Mouse (Mus musculus) ovary, postnatal 14 days (tissue): ENCODE data around the gene Leprot.

Experiments
- DNase-seq: peaks from one replicate; pipeline ENCODE4 v3.0.0; 2022; ENCODE audit warnings: low spot score

The Leprot gene

DNA sequence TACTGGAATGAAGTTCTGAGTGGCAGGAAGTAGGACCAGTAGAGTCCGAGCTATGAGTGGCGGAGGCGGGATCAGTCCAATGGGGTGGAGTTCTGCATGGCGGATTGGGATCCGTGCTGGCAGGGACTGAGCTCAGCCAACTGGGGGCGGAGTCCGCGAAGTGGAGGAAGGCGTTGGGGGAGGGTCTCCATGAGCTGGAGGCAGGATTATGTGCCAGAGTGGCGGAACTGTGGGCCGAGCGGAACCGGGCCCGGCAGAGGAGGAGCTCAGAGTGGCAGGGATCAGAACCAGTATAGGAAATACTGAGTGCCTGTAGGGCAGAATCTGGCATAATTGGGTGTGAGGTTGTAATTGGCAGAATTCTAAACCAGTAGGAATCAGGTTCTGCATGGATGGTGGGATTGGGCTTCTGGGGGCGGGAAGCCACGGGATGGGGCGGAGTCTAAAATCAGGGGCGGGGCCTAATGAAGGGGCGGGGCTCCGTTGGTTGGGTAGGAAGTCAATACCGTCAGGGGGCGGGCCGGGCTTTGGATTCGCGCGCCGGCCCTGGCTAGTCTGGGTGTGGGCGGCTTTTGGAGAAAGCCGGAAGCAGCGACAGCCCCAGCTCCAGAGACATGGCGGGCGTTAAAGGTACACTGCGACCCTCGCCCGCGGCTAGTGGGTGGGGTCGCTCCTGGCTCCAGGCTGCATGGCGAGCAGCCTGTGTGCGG, at the start of gene Leprot:
TSS of gene Leprot (plus strand) at position 523 of the 710 bp plus-strand sequence.
- peak; percentile 100 for DNase-seq

DNA sequence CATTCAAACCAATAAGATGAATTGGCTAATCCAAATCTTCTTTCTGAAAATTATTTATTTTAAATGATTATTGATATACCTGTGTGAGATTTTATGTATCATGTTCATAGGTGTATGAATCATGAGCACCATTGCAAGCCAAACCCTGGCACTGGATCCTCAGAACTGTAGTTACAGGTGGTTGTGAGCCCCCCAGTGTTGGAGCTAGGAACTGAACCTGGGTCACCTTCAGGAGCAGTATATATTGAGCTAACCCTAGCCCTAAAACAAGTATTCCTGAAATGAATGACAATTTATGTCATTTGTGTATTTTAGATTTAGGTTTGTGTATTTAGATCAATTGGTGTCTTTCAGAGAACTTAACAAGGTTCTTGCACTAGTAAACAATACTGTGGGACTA, 45.8 kb upstream of the Leprot start:
- DNase-seq: no peak

DNA sequence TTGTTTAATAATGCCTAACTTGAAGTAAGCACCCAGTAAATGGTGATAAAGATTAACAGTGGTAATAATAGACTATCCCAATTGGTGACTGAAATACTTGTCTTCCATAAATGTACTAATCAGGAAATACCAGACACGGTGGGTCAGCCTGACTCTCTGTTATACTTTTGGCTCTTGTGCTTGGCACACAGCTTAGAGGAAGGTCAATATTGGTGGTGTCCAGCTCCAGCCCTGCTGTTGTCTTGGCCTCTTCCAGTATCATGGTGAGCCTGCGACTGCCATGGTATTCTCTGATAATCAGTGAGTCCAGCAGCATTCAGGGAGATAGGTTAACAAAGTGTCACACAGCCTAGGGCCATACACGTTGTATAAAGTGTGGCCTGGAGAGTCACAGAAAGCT, 43.9 kb upstream of the Leprot start:
- DNase-seq: no peak

DNA sequence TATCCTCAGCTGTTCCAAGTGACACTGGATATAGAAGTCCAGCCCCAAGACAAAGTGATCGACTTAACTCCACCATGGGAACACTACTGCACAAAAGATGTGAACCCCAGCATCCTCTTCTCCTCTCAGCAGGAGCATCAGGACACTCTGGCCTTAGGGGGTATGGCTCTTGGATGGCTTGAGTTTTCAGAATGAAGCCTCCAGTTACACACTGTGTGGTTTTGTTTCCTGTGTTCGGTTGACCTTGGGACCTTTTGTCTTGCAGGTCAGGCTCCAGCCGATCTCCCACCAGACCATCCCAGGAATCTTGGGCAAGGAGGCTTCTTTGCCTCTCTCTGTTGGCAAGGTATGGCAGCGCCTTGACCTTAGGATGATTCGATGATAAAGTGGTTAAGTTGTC, 31.0 kb upstream of the Leprot start:
- no peak for DNase-seq

DNA sequence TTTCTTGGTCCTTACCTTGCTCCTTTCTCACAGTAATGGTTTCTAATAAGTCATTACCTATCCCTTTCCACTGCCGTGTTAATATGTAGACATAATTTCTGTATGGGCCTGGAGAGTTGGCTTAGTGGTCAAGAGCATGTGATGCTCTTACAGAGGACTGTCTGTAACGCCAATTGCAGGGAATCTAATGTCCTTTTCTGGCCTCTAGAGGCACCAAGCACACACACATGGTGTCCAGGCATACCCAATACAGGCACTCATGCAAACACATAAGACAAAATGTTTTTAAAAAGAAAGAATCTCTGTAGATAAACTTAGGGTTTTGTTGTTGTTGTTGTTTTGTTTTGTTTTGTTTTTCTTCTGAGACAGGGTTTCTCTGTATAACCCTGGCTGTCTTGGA, 29.8 kb upstream of the Leprot start:
- DNase-seq: no peak

DNA sequence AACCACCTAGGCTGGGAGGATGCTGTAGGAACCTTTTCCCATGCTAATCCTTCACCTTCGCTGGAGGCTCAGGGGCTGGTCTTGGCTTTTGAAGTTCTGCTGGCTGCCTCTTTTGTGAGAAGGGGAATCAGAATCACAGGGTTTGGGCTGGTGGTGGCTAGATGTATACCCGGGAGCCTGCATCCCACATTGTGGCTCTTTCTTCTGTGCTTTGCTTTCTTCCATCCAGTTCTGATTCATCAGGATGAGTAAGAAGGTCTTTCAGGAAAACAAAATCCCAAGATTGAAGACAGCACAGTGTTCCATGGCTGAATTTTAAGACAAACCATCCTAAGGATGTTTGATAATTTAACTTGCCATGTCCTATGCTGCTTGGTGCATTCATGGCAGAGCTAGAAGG, 27.3 kb upstream of the Leprot start:
- no peak for DNase-seq

DNA sequence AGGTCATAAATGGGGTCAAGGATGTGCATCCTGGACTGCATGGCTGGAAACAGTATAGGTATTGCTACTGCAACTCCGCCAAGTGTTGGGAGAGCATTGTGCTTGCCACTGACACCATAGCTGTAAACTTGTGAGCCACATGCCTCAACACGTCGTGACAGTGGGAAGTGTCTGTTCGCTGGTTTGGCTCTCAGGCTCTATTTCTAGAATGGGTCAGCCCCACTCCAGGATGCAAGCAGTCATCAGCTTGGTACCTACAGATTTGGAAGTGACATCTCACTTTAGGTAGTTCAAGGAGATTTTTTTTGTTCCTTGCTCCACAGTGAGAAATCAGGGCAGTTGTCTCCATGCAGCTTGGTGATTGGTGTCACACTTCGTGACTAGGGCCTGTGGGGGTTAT, 26.3 kb upstream of the Leprot start:
- DNase-seq: no peak

DNA sequence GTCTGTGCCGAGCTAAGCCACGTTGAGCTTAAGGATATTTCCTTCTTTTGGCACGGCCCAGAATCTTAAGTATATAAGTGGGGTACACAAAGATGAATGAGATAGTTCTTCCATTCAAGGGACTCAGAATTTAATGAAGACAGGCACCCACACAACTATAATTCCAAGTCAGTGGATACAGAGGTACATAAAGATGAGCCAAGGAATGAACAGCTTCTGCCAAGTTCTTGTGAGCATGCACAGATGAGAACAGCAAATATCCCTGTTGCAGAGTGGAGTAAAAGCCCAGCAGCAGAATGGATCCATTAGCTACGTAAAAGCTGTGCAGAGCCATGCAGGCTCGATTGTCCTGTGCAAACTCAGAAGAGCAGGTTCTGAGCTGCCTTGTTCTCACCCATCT, 22.2 kb upstream of the Leprot start:
- no peak for DNase-seq

DNA sequence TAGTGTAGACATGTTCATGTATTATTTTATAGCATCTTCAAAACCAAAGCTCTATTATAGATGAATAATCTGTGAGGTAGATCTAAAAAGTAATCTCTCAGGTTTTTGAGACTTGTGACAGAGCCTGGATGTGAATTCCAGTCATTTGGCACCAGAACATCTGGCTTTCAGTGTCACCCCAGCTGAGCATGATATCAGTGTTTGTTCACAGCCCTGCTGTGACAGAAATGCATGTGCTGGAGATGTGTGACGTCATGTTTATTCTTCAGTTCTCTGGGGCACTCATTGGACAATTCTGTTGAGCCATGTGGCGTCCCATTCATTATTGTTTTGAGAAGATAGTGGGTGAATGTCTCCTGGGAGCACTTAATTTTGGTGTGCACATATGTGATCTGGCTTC, 11.9 kb upstream of the Leprot start:
- no peak for DNase-seq

DNA sequence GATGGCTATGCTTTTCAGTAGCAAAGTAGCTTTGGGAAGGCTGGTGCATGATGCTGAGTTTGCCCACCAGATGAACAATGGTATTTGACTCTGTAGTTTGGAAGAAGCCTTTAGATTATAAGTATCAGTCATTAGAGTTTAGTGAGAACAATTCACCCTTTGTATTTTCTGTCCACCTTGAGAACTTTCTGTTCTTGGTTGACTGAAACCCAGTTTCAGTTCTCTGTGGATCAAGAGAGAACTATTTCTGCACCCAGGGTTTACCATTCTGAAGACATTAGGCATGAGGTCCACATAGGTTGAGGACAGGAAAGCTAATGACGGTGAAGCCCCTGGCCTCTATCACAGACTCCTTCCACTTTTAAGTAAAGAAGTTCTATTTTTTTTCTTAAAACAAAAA, 10.0 kb upstream of the Leprot start:
- DNase-seq: no peak

DNA sequence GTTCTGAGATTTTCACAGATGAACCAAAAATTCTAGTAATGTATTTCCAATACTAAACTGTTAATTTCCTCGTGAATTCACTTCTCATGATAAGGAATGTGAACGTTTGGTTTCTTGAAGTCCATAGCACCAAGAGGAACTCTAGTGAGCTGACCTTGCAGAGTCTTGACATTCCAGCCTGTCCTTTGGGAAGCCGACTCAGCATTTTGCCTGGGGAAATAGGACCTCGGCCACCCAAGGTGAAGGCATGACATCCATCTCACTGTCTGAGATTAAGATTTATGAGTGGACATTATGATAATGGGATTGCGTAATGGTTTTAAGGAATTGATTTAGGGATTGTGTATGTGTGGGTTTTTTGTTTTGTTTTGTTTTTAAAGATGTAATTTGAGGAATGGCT, 6.9 kb upstream of the Leprot start:
- DNase-seq: no peak

DNA sequence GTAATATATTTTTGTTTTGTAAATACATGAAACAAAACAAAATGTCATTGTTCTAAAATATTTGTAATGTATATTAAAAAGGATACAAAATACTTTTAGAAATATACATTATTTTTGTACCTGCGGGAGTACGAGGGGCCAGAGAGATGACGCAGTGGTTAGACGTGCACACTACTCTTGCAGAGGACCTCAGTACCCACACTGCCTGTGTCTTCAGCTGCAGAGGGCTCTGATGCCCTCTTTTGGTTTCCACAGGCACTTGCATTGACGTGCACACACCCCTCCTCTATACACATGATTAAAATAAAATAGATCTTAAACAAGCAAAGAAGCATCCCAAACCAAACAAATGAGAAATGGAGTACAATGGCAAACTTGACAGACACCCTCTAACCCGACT, 4.8 kb upstream of the Leprot start:
- DNase-seq: no peak

DNA sequence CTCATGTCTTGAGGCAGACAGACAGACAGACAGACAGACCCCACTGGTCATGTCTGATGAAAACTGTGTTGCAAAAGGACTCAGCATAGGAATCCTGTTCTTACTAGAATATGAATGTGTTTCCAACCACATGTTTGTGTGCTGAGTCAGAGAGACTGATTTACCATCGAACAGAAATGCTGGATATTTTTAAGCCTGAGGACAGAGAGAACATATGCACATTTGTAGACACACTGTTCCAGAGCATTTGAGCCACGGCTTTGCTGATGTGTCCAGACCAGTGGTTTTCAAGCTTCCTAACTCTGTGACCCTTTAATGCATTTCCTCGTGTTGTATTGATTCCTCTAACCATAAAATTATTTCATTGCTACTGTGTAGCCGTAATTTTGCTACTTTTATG, 4.3 kb upstream of the Leprot start:
- no peak for DNase-seq

DNA sequence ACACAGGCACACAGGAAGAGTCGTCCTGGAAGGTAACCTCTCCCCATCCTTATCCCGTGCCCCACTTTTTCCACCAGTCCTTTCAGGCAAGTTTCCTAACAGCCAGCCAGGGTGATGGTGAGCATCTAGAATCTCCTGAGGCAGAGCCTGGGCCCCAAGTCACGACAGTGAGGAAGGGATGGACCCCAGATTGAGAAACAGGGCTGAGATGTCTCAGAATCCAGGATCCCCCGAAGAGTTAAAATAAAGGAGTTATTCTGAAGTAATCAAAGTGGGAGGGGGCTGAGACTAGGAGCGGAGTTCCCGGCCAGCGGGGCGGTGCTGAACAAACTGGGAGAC, 692 bp upstream of the Leprot start:
- DNase-seq: no peak

DNA sequence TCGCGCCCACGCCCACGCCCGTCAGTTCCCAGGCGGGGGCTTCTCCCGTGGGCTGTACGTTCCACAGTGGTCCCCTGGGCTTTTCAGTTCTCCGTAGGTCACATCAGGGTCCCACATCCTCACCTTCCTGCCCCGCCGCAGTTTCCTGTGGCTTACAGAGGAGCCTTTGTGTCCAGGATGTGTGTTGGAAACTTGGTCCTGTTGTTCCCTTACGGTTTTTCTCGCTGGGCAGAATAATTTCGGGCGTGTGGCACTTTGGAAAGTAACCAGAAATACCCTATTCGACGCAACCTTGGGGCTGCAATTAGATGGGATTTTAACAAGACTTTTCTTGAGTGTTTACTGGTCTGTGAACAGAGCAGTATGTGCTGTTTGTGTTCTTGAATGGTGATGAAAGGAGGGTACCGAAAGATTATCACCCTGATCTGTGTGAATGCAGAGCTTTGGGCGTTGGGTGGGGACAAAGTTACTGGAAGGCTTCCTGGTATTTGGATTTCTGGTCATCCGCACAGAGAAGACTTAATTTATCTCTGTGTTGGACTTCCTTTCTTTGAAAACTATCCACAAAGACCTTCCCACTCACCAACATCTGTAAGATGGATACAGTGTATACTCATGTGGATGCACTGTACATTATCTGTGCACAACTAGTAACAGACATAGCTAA, 591 bp downstream of the Leprot start:
- DNase-seq: no peak

DNA sequence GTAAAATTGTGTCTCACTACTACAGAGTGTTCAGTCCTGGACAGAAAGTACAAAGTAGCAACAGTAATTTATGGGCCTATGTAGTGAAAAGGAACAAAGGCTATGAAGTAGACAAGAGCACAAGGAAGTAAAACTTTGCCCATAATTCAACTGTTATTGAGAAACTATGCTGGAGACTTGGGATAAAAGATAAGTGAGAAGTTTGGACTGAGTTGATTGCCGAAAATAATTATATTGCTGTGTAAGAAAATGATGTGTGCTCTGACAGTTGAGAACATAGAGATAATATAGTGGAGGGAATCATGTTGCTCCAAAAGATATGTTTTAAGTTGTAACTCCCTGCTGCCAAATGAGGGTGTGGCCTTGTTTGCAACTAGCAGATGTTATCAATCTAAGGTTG, 1.2 kb downstream of the Leprot start:
- no peak for DNase-seq

DNA sequence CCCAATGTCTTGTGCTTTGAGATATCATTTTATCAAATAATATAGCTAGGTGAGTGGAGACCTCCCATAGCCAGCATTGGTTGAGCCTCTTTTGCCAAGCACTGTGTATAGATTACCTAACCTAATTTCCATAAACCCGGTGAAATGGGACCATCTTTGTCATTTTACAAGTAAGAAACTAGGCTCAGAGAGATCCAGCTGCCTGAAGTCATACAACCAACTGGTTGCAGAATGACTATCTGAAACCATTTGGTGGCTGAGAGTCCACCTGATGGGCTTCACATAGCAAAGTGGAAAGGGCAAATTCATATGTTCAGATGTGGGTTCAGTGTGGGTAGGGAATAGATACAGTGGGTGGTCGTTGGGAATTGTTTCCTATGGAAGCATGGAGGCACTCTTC, 3.4 kb downstream of the Leprot start:
- no peak for DNase-seq

DNA sequence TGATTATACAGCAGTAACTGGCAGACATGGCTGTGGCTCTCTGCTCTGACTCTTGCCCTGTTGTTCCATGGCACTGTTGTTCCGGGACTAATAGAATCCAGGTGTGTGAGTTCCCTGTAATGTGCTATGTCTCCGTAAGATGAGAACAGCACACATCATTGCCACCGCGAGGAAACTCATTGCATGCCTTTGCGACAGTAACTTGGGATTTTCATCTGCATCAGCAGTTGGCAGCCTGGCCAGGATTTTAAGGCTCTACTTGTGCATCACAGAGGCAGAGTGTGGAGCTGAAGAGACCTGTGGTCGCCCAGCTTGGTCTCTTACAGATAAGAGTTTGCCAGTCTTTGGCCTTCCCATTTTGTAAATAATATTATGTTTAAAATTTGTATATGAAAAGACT, 6.7 kb downstream of the Leprot start:
- DNase-seq: no peak

DNA sequence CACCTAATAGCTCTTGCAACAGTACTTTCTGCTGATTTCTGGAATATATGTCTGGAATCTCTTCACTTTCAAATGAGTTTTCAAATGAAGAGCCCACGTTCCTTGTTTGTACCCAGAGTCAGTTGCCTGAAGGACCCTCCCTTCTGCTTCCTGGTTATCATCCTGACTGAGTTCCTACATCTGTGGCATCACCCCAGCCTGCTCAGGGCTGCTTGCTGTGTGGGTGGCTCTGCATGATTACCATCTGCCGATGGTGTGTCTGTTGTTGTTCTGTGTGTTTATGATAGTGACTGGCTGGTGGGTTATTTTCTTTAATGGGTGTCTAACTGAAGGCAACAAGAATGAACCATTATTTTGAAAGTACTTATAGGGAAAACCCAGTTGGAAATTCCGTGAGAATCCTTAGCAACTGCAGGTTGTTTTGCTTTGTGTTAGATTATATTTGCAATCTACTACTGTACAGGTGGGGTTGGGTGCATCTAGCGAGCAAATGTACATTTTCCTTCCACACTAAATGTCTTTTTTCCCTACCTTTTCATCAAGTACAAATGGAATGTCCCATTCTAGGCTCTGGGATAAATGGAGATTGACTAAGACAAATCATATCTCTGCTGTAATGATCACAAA, 7.4 kb downstream of the Leprot start:
- DNase-seq: no peak

DNA sequence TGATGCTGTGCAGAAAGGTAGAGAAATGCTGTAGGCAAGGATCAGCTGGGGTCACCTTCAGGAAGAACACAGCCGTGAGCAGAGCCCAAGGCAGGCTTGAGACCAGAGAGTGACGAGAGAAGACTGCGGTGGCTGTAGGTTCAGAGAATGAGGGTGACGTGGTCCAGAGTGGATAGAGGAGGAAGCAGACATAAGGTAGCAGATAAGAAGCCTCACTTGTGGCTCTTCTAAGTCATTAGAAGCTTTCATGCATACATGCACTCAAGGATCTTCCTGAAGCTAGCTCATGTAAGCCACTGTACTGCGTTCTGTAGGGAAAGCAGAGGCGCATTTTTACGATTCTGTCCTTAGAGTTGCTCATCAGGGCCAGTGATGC, 7.9 kb downstream of the Leprot start:
- DNase-seq: no peak

DNA sequence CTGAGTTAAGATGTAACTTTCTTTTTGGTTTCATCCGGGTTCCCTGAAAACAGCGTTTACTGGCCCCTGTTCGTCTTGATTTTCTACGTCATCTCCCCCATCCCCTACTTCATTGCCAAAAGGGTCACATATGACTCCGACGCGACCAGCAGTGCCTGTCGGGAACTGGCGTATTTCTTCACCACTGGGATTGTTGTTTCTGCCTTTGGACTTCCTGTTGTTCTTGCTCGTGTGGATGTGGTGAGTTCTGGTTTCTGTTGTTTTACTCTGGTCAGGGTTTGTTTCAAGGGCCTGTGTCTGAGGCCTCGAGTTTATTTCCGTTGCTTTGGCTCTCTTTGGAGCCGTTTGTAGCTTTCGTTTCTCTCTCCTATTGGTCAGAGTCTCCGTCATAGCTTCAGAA, 8.5 kb downstream of the Leprot start:
- no peak for DNase-seq

DNA sequence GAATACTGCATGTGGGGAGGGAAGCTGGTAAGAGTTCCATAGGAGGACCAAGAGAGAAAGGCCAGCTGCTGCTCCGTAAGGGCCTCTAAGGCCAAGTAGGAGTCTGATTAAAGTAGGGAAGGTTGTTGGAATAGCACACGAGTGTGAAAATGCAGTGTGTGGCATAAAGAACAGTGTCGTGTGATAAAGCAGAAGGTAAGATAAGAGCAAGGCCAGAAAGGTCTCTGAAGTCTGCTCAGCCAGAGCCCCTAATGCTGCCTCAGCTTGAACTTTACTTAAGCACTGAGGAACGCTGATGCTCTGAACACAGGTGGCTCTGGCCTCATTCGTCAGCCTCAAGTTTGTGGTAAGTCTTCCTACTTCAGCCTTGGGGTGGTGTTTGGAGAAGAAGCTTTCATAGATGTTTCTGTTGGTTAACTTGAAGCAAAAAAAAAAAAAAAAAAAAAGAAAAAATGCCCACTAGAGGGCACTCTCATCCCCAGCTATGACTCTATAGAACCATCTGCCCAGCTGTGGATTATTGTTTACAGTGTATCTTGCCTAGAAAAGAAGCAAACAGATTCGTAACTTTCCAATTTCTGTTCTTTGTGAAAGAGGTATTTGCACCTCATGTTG, 9.5 kb downstream of the Leprot start:
- DNase-seq: no peak

DNA sequence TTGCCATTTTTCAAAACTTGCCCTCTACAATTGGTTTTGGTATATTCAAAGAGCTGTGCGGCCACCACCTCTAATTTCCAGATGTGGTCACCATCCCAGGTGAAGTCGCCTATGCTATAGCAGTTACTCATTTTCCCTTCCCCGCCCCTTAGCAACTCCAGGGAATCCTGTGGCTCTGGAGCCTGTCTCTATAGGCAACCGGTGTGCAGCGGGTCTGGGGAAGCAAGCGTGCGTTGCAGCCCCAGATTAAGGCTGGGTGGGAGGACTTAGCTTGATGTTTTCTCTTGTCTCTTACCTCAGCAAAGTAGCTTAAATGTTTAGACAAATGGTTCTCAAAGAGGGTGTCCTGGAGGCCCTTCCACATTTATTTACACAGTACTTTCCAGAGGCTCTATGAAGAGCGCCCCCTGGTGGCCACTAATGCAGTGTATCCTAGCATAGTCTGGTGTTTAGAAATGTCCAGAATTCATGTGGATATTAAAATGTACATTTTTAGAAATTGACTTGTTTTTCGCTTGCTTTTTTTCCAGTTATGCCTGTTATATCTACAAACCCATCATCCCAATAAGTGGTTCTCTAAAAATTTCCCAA, 16.7 kb downstream of the Leprot start:
- no peak for DNase-seq
